Mouse (Mus musculus) neural tube, embryonic 13.5 days (tissue): ENCODE measurements around the gene Arnt. TPM values are rescaled to one million over a fixed set of nuclear protein-coding genes. Genes with fewer than 3 reads are reported as not detected.
"Not testable (repeated sequence)": the region's sequence is repeated elsewhere in the genome, so short reads cannot be mapped to it uniquely, and the experiment has no call there.

ENCODE experiments used
- ATAC-seq: fragments of 200-750 bp; cut with Nextera tagmentation; 2 replicates; pipeline ENCODE4 v1.8.0; 2017; ENCODE audit warnings: low read depth, mild to moderate bottlenecking, moderate TSS enrichment, moderate library complexity
- H3K27ac ChIP-seq: fragments of 300-500 bp; sonication (generic); replicated peaks from 2 replicates; pipeline ENCODE4 v1.5.1; 2015; ENCODE audit warnings: moderate library complexity, mild to moderate bottlenecking, inconsistent platforms
- H3K27me3 ChIP-seq: fragments of 300-500 bp; sonication (generic); 2 replicates; pipeline ENCODE4 v1.6.1; 2015; ENCODE audit warnings: mild to moderate bottlenecking, inconsistent platforms
- H3K36me3 ChIP-seq: fragments of 300-500 bp; sonication (generic); 2 replicates; pipeline ENCODE4 v1.6.1; 2015; ENCODE audit warnings: mild to moderate bottlenecking, inconsistent platforms
- H3K4me1 ChIP-seq: fragments of 300-500 bp; sonication (generic); replicated peaks from 2 replicates; pipeline ENCODE4 v1.6.1; 2015; ENCODE audit warnings: inconsistent platforms
- H3K4me2 ChIP-seq: fragments of 300-500 bp; sonication (generic); 2 replicates; pipeline ENCODE4 v1.6.1; 2015; ENCODE audit warnings: inconsistent platforms, mild to moderate bottlenecking, moderate library complexity
- H3K4me3 ChIP-seq: fragments of 300-500 bp; sonication (generic); 2 replicates; pipeline ENCODE4 v1.5.1; 2015; ENCODE audit warnings: mild to moderate bottlenecking, inconsistent platforms
- H3K9ac ChIP-seq: fragments of 300-500 bp; sonication (generic); 2 replicates; pipeline ENCODE4 v1.6.1; 2015; ENCODE audit warnings: moderate library complexity, mild to moderate bottlenecking, inconsistent platforms
- H3K9me3 ChIP-seq: fragments of 300-500 bp; sonication (generic); 2 replicates; pipeline ENCODE4 v1.6.1; 2016; ENCODE audit warnings: inconsistent platforms
- WGBS: fragments of 180-500 bp; shearing (Covaris S2); methylation state at CpG from one replicate; pipeline ENCODE4 v1.1.7; 2015; 5-methylcytosine and 5-hydroxymethylcytosine counted together
- polyA plus RNA-seq: library from polyadenylated mRNA; unstranded; fragments of >200 nt; fragmentation: Nextera tagmentation; extraction: Ambion mirVana; gene quantifications from 2 replicates; pipeline ENCODE4 v1.2.1, GENCODE M21; 2015

Arnt gene
- polyA plus RNA-seq, 1 experiment from 2014 or later = 19.2 TPM

DNA sequence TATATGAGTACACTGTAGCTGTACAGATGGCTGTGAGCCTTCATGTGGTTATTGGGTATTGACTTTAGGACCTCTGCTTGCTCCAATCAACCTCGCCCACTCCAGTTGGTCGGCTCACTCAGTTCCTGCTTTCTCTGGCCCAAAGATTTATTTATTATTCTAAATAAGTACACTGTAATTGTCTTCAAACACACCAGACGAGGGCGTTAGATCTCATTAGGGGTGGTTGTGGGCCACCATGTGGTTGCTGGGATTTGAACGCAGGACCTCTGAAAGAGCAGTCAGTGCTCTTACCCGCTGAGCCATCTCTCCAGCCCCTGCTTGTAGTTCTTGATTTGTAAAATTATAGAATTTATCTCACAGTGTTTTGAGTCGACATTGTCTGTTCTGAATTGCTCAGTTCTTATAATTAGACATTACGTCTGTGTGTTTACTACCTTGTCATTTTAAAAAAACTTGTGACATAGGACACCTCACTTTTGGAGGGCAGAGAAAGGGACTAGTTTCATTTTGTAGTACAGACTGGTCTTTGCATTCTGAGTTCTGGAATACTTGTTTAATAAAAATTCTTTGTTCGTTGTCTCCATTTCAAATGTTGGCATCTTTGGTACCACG is 780 bp upstream of the Arnt start:
- Histone ChIP-seq H3K36me3 (peaks cover 12% of the 10 kb centered on the region), H3K27ac (peak overlapping the region; percentile 87), H3K9me3 (no peaks in the 10 kb centered on the region), H3K4me3 (peak overlapping the region; percentile 88), H3K27me3 (no peaks in the 10 kb centered on the region), H3K4me1 (peaks cover 21% of the 10 kb centered on the region), H3K9ac (peak overlapping the region; percentile 86; the same call in 1 of the 2 replicates), H3K4me2 (peak overlapping the region; percentile 82)
- no peak for ATAC-seq
- 74% methylated on average over 10 of the region's 10 CpGs for WGBS

DNA sequence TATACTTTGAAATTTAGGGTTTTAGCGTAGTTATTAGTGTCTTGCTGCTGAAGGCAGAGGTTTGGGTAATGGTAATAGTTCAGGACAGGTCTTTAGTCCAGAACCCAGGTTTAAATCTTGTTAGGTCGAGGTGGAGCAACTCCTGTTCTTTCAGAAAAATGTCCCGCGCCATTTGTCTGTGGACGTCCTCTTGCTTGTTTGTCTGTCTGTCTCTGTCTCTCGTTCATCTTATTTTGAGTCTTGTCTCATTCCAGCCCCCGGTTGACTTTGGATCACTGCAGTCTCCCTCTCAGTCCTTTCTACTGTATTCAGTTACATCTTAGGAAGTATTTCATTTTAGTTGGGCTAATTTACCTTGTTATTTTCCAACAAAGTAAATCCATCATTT is 789 bp downstream of the Arnt start:
- peak overlapping the region; percentile 87; the same call in 1 of the 2 replicates for H3K27ac ChIP-seq

DNA sequence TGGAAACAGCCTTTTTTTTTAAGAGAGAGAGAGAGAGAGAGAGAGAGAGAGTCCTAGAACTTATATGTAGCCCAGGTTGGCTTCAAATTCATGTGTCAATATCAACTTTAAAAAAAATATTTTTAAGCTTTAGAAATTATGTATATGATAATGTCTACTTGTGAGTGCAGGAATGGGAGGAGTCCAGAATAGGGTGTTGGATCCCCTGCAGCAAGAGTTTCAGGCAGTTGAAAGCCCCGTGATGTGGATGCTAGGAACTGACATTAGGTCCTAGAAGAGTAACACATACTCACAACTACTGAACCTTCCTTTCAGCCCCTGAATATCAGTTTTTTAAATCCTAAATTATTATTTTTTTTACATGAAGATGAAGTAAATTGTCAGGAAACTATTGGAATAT is 1.4 kb downstream of the Arnt start:
- H3K36me3 ChIP-seq = peaks cover 22% of the 10 kb centered on the region
- peak overlapping the region; percentile 82 for H3K4me2 ChIP-seq
- no peak overlapping the region for H3K27ac ChIP-seq
- WGBS = 40% methylated on average over 1 of the region's 1 CpGs
- no peaks in the 10 kb centered on the region for H3K27me3 ChIP-seq
- no peaks in the 10 kb centered on the region for H3K9me3 ChIP-seq
- no peak overlapping the region for H3K9ac ChIP-seq
- peaks cover 21% of the 10 kb centered on the region for H3K4me1 ChIP-seq
- H3K4me3 ChIP-seq = peak overlapping the region; percentile 88
- no peak for ATAC-seq

More for the DNA sequence above, 789 bp downstream of the Arnt start:
- H3K4me1 ChIP-seq = peaks cover 21% of the 10 kb centered on the region
- peak overlapping the region; percentile 82 for H3K4me2 ChIP-seq
- H3K27me3 ChIP-seq = no peaks in the 10 kb centered on the region
- peak overlapping the region; percentile 86 for H3K9ac ChIP-seq
- WGBS = 4% methylated on average over 7 of the region's 7 CpGs
- H3K36me3 ChIP-seq = peaks cover 22% of the 10 kb centered on the region
- ATAC-seq = no peak
- peak overlapping the region; percentile 88 for H3K4me3 ChIP-seq
- no peaks in the 10 kb centered on the region for H3K9me3 ChIP-seq

DNA sequence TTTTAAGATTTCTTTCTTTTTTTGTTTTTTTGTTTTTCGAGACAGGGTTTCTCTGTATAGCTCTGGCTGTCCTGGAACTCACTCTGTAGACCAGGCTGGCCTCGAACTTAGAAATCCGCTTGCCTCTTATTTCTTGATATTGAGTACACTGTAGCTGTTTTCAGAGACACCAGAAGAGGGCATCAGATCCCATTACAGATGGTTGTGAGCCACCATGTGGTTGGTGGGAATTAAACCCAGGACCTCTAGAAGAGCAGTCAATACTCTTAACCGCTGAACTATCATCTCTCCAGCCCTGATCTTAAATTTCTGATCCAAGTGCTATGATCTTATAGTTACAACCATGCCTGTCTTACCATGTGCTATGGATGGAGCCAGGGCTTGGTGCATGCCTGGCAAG is 4.4 kb downstream of the Arnt start:
- H3K27ac ChIP-seq, ATAC-seq, H3K9ac ChIP-seq, H3K4me2 ChIP-seq, H3K27me3 ChIP-seq, H3K9me3 ChIP-seq, H3K4me3 ChIP-seq: not testable (repeated sequence)
- Histone ChIP-seq H3K4me1 (peaks cover 21% of the 10 kb centered on the region), H3K36me3 (peaks cover 22% of the 10 kb centered on the region)
- 94% methylated on average over 4 of the region's 4 CpGs for WGBS

DNA sequence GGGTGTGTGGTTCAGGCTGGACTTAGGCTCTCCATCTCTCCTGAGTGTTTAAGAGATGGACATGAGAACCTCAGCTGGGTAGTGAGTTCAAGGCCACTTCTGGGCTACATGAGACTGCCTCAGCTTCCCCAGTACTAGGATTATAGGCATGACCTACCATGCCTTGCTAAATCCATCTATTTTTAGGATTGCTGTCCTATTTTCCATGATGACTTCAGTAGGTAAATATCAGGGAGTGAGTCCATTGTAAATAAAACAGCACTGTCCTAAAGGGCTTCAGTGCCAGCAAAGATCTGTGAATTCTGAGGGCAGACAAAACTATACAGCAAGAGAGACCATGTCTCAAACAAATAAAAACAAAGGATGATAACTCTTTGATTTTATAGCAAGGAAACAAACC is 5.5 kb downstream of the Arnt start:
- Histone ChIP-seq H3K36me3 (peaks cover 22% of the 10 kb centered on the region), H3K4me2 (no peak overlapping the region), H3K27ac (no peak overlapping the region), H3K27me3 (no peaks in the 10 kb centered on the region), H3K9ac (no peak overlapping the region), H3K9me3 (no peaks in the 10 kb centered on the region), H3K4me1 (peaks cover 21% of the 10 kb centered on the region), H3K4me3 (no peak overlapping the region)
- no peak for ATAC-seq

DNA sequence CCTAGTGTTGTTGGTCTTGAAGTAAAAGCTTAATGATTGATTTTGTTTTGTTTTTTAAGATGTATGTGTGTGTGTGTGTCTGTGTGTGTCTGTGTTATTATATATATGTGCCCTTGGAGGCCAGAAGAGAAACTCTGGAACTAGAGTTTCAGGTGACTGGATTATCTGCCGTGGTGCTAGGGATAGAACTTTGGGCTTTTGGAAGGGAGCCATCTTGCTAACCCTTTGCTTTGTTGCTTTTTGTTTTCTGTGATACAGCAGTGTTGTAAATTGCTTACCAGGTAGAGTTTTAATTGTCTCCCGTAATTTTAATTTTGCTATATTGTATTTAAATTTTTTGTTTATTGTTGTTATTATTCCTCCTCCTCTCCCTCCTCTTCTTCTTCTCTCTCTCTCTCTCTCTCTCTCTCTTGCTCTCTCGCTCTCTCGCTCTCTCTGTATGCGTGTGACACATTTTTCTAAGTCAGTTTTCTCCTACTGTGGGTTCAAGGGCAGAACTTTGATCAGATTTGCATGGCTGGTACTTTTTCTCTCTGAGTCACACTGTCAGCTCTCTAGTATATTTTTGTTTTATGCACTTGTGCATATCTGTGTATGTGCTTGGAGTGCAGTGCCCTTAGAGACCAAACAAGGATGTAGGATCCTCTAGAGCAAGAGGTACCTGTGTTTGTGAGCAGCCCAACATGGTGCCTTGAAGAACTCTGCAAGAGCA is 8.4 kb downstream of the Arnt start:
- H3K36me3 ChIP-seq = peaks cover 18% of the 10 kb centered on the region
- H3K4me3 ChIP-seq = no peak overlapping the region
- WGBS = 96% methylated on average over 5 of the region's 5 CpGs
- H3K27ac ChIP-seq = no peak overlapping the region
- H3K9me3 ChIP-seq = no peaks in the 10 kb centered on the region
- H3K4me2 ChIP-seq = no peak overlapping the region
- H3K27me3 ChIP-seq = no peaks in the 10 kb centered on the region
- no peak for ATAC-seq
- H3K9ac ChIP-seq = no peak overlapping the region
- H3K4me1 ChIP-seq = no peaks in the 10 kb centered on the region

DNA sequence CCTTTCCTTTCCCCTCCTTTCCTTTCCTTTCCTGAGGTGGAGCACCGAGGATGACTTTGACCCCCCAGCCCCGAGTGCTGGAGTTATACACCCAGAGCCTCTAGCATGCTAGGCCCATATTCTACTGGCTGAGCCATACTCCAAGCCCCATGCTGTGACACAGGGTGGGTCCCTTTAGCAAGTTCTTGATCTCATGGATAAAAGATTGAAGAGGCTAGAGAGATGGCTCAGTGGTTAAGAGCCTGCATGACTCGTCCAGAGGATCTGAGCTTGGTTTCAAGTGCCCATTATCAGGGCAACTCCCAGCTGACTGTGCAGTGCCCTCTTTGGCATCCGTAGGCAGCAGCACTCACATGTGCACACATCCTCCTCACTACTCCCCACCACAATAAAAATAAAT is 11.1 kb downstream of the Arnt start:
- 88% methylated on average over 4 of the region's 4 CpGs for WGBS
- Histone ChIP-seq H3K27me3 (no peaks in the 10 kb centered on the region), H3K4me3 (no peak overlapping the region), H3K4me2 (no peak overlapping the region), H3K9me3 (no peaks in the 10 kb centered on the region), H3K36me3 (peaks cover 9% of the 10 kb centered on the region), H3K9ac (no peak overlapping the region), H3K4me1 (no peaks in the 10 kb centered on the region), H3K27ac (no peak overlapping the region)
- no peak for ATAC-seq

DNA sequence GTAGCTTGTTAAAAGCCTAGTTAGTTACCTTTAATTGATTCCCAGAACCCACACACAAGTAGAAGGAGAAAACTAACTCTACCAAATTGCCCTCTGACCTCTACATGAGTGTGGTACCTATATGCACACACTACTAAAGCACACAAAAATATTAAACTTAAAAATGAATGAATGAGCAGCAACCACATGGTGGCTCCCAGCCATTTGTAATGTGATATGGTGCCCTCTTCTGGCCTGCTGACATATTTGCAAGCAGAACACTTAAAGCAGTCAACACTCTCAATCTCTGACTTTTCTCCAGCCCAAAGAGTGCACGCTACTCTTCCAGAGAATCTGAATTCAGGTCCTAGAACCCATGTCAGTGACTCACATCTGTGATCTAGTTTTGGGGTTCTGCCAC is 16.2 kb downstream of the Arnt start:
- Histone ChIP-seq H3K27ac (no peak overlapping the region), H3K9me3 (no peaks in the 10 kb centered on the region), H3K4me2 (no peak overlapping the region), H3K9ac (no peak overlapping the region), H3K36me3 (peaks cover 38% of the 10 kb centered on the region), H3K27me3 (no peaks in the 10 kb centered on the region), H3K4me3 (no peak overlapping the region), H3K4me1 (no peaks in the 10 kb centered on the region)
- ATAC-seq = no peak
- WGBS = 66% methylated on average over 1 of the region's 1 CpGs

DNA sequence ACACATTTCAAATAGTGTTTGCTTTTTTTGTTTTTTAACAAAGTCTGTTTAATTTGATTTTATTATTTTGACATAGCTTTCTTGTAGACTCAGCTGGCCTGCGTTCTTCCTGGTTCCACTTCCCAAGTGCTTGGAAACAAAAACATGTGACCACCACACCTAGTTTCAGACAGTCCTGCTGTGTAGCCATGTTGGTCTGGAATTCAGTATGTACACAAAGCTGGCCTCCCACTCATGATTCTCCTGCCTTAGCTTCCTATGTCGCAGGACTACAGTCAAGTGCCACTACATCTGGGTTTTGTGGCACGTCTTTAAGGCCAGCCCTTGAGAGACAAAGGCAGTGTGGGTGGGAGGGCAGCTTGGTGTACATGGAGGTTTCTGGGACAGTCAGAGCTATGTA is 16.7 kb downstream of the Arnt start:
- no peak overlapping the region for H3K4me3 ChIP-seq
- H3K4me1 ChIP-seq = no peaks in the 10 kb centered on the region
- ATAC-seq = no peak
- no peak overlapping the region for H3K4me2 ChIP-seq
- H3K9ac ChIP-seq = no peak overlapping the region
- H3K9me3 ChIP-seq = no peaks in the 10 kb centered on the region
- WGBS = 97% methylated on average over 3 of the region's 3 CpGs
- H3K27me3 ChIP-seq = no peaks in the 10 kb centered on the region
- H3K36me3 ChIP-seq = peaks cover 38% of the 10 kb centered on the region
- H3K27ac ChIP-seq = no peak overlapping the region

DNA sequence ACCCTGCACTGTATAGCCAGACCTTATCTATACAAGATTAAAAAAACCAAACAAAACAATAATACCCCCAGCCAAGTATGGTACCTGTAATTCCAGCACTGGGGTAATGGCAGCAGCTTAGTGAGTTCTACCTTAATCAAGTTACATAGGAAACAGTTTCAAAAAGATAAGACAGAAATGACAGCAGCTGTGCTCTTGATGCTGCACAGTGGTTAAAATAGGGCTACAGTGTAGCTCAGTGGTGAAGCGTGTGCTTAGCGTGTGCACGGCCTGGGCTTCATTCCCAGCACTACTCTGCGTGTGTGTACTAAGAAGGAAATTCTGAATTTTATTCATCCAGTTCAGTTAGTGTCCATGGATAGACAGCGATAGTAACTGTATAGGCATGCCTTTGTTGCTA is 22.2 kb downstream of the Arnt start:
- H3K4me2 ChIP-seq = no peak overlapping the region
- no peak overlapping the region for H3K27ac ChIP-seq
- no peak overlapping the region for H3K4me3 ChIP-seq
- ATAC-seq = no peak
- H3K9me3 ChIP-seq = no peaks in the 10 kb centered on the region
- no peaks in the 10 kb centered on the region for H3K27me3 ChIP-seq
- H3K4me1 ChIP-seq = no peaks in the 10 kb centered on the region
- H3K36me3 ChIP-seq = peaks cover 35% of the 10 kb centered on the region
- WGBS = 96% methylated on average over 5 of the region's 5 CpGs
- no peak overlapping the region for H3K9ac ChIP-seq

DNA sequence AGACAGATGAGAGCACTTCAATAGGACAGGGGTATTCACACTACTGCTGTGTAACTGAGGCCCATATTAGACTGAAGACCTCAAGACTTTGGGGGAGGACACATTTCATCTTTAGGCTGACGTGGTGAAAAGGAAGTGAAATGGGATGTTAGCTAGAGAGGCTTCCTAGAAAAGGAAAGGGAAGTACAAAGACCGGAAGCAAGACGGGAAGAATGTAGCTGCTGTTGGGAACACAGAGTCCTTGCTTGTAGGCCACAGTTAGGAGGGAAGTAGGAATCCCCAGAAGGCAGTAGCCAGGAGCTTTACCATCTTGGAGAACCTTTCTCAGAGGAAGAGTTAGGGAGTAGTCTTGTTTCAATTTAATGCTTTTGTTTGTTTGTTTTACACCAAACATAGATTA is 23.6 kb downstream of the Arnt start:
- Histone ChIP-seq H3K4me1 (no peaks in the 10 kb centered on the region), H3K9ac (no peak overlapping the region), H3K4me2 (no peak overlapping the region), H3K27me3 (no peaks in the 10 kb centered on the region), H3K27ac (no peak overlapping the region), H3K36me3 (peaks cover 40% of the 10 kb centered on the region), H3K9me3 (no peaks in the 10 kb centered on the region), H3K4me3 (no peak overlapping the region)
- 85% methylated on average over 3 of the region's 3 CpGs for WGBS
- ATAC-seq = no peak

DNA sequence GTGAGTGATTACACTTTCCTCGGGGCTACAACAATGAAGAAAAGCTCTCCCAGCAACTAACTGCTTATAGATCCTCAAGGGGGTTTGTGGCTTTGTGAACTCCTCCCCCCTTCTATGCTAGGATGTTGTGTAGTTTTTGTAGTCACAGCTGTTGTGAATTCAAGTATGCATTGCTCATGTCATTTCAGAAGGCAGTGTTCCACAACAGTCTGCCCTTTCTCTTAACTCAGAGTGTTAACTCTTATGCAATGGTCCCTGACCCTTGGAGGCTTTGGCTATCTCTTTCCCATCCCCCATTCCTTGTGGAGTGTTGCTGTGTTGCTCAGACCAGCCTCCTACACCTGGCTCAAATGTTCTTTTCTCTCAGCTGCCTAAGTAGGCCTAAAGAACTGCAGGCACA is 25.2 kb downstream of the Arnt start:
- H3K36me3 ChIP-seq = peaks cover 35% of the 10 kb centered on the region
- H3K9me3 ChIP-seq = no peaks in the 10 kb centered on the region
- no peak overlapping the region for H3K9ac ChIP-seq
- no peak for ATAC-seq
- 63% methylated on average over 1 of the region's 1 CpGs for WGBS
- no peak overlapping the region for H3K27ac ChIP-seq
- H3K4me2 ChIP-seq = no peak overlapping the region
- no peaks in the 10 kb centered on the region for H3K27me3 ChIP-seq
- H3K4me1 ChIP-seq = no peaks in the 10 kb centered on the region
- H3K4me3 ChIP-seq = no peak overlapping the region

DNA sequence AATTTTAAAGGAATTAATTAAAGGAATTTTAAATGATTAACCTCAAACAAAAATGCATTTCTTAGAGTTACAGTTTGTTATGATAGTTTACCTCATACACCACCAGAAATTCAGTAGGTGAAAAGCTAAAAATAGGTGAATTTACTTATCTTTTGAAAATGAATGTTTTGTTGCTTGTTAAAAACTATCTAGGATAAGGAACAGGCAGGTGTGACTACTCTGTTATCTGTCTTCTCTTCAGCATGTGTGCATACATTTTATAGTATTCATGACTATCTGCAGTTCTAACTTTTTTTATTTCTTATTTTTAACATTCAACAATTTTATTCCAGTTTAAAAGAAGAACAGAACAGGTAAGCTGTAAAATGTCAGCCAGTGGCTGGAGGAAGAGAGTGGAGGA is 29.7 kb downstream of the Arnt start:
- Histone ChIP-seq H3K9me3 (no peaks in the 10 kb centered on the region), H3K9ac (no peak overlapping the region), H3K4me1 (no peaks in the 10 kb centered on the region), H3K27me3 (no peaks in the 10 kb centered on the region), H3K36me3 (peaks cover 55% of the 10 kb centered on the region), H3K27ac (no peak overlapping the region), H3K4me3 (no peak overlapping the region), H3K4me2 (no peak overlapping the region)
- ATAC-seq = no peak
